Mouse (Mus musculus): ENCODE data around the gene Usp54. TPM values are rescaled to one million over a fixed set of nuclear protein-coding genes. Genes with fewer than 3 reads are reported as not detected.
A peak's percentile ranks its signal among the peaks of the same experiment; 100 is the strongest.

The Usp54 gene
- polyA plus RNA-seq, 1 experiment from 2014 or later, result 16.6 TPM

DNA sequence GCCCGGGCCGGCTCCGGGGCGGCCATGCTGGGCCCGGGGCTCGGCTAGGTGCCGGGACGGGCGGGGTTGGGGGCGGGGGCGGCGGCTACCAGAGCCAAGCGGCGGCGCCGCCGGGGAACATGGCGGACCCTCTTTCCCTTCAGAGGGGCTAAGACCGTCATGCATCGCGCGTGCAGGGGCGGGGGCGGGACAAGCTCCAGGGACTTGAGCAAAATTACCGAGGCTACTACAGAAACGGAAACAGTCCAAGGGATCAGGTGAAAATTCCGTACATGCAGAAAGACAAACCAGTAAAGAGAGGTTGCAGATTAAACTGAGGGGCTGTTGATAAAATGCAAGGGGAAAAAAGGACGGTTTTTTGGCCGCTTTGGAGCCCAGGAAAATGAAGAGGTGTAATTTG, 94.4 kb downstream of the Usp54 start, which contains the start of gene Ppp3cb:
Ppp3cb (minus strand) TSS at position 159 of the 400 bp plus-strand sequence.
- ATAC-seq (ENCODE audit: low FRiP score, low read depth), result peak; percentile 95
- peak within 1 kb of the TSS; percentile 96 for H3K27ac ChIP-seq (replicated peaks)
- WGBS, result 0% methylated on average over 18 of the region's 29 CpGs
- H3K9ac ChIP-seq (replicated peaks), result peak within 1 kb of the TSS; percentile 96
- H3K4me1 ChIP-seq, result peaks cover 10% of the 10 kb centered on the region
- peaks cover 26% of the 10 kb centered on the region for H3K36me3 ChIP-seq
- no peaks in the 10 kb centered on the region for H3K9me3 ChIP-seq
- H3K4me2 ChIP-seq (replicated peaks), result peak within 1 kb of the TSS; percentile 67
- H3K27me3 ChIP-seq, result no peaks in the 10 kb centered on the region
- H3K4me3 ChIP-seq, result peak within 1 kb of the TSS; percentile 90

DNA sequence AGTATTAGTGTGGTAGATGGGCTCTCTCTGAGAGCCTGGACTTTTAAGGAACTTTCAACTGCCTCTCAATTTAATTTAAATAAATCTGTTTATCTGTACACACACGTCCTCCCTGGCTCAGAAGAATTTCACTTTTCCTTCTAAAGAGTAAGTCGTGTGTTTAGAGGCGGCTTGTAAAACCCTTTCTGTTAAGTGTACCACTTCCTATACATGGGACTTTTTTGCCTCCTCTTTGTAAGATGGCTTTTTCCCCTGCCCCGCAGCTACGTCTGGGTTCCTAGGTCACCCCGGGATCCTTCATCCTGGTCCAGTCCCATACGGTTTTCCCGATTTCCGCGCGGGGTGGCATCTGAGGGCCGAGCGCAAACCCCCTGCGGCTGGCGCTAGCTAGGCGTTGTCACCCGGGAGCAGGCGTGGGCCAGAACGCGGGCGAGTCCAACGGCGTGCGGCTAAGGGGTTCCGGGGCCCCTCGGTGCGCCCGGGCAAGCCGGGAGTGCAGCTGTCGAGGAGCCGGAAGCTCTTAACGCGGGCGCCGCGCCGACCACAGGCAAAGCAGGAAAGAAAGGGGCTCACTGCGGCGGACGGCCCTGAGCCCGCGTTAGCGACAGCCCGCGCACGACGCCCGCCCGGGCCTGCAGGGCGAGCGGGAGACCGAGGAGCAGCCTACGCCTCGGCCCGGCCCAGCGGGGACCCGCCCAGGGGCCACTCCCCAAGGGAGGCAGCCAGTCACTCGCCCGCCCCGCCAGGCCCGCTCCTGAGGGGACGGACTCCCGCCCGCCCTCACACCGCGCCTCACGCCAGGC, 95.1 kb downstream of the Usp54 start:
- Histone ChIP-seq H3K9ac (replicated peaks) (peak overlapping the region; percentile 96), H3K36me3 (peaks cover 26% of the 10 kb centered on the region), H3K27me3 (no peaks in the 10 kb centered on the region), H3K4me1 (peaks cover 10% of the 10 kb centered on the region), H3K4me2 (replicated peaks) (peak overlapping the region; percentile 67), H3K4me3 (peak overlapping the region; percentile 90), H3K27ac (replicated peaks) (peak overlapping the region; percentile 96), H3K9me3 (no peaks in the 10 kb centered on the region)
- under 1% methylated on average over 58 of the region's 67 CpGs for WGBS
- peak; percentile 97 for ATAC-seq (ENCODE audit: low FRiP score, low read depth)

DNA sequence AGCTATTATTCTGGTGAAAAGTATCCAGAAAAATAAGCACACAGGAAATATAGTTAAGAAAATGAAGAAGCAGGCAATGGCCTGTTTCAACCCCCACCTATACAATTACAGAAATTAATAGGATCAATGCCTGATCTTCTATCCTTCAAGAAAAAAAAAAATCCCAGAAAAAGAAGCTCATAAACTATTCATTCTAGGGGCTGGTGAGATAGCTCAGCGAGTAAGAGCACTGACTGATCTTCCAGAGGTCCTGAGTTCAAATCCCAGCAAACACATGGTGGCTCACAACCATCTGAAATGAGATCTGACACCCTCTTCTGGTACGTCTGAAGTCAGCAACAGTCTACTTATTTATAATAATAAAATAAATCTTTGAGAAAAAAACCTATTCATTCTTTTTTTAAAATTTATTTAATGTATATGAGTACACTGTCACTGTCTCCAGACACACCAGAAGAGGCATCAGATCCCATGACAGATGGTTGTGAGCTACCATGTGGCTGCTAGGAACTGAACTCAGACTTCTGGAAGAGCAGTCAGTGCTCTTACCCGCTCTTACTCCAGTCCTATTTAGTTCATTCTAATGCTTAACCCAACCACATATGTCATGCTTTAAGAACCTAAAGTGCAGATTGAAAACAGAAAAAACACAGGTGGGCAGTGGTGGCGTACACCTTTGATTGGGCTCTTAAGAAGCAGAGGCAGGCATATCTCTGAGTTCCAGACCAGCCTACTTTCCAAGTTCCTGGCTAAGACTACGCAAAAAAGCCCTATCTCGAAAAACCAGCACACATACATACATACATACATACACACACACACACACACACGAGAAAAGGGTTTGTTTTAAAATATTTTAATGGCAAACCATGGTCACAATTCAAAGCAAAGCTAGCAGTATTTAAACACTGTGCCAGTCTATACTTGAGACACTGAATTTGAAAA, 96.1 kb downstream of the Usp54 start:
- H3K27ac ChIP-seq (replicated peaks), result no peak overlapping the region
- no peak for ATAC-seq (ENCODE audit: low FRiP score, low read depth)
- no peak overlapping the region for H3K9ac ChIP-seq (replicated peaks)

DNA sequence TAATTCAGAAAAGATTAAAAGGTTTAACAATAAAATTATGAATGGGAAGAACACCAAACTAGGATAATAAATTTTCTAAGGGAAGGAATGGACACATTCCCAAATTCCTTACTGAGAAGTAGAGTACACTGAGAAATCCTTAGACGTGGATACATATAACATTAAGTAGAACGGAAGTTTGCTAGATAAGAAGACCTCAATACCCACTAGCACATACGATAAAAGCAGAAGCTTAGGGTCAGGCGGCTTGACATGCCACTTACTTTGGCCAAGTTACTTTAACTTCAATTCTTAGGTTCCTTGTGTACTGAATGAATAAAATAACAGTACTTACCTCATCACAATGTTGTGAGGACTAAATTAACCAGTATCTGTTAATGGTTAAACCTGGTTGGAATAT, 111.2 kb downstream of the Usp54 start:
- H3K4me1 ChIP-seq, result no peaks in the 10 kb centered on the region
- H3K36me3 ChIP-seq, result 0 out of 2 replicates have a peak, but pooled peaks cover 3% of the 10 kb centered on the region
- WGBS, result 91% methylated on average over 4 of the region's 4 CpGs
- H3K9ac ChIP-seq (replicated peaks), result no peak overlapping the region
- H3K27ac ChIP-seq (replicated peaks), result no peak overlapping the region
- H3K9me3 ChIP-seq, result no peaks in the 10 kb centered on the region
- H3K4me2 ChIP-seq (replicated peaks), result no peak overlapping the region
- ATAC-seq (ENCODE audit: low FRiP score, low read depth), result no peak
- no peak overlapping the region for H3K4me3 ChIP-seq
- H3K27me3 ChIP-seq, result no peaks in the 10 kb centered on the region

More for the DNA sequence above, 96.1 kb downstream of the Usp54 start:
- peak overlapping the region; percentile 67 for H3K4me2 ChIP-seq (replicated peaks)
- no peaks in the 10 kb centered on the region for H3K27me3 ChIP-seq
- no peaks in the 10 kb centered on the region for H3K9me3 ChIP-seq
- peak overlapping the region; percentile 90 for H3K4me3 ChIP-seq
- 83% methylated on average over 7 of the region's 7 CpGs for WGBS
- peaks cover 10% of the 10 kb centered on the region for H3K4me1 ChIP-seq
- H3K36me3 ChIP-seq, result peaks cover 18% of the 10 kb centered on the region

DNA sequence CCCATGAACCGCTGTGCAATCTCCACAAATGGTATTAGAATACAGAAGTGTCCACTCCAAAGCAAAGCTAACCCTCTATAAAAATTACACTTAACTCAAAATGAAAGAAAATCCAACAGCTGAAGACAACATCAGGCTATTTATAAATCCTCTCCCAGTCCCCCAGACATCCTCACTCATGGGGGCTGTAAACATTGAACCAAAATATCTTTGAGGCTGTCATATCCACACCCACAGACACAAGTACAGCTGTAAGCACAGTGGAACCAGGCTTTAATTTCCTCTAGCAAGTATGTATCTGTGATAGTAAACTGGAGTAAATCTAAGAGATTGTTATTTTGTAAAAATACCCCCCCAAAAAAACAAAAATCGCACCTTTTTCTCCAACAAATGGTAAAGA, 120.7 kb downstream of the Usp54 start:
- no peak overlapping the region for H3K9ac ChIP-seq (replicated peaks)
- 99% methylated on average over 2 of the region's 2 CpGs for WGBS
- no peak overlapping the region for H3K27ac ChIP-seq (replicated peaks)
- no peaks in the 10 kb centered on the region for H3K27me3 ChIP-seq
- H3K4me3 ChIP-seq, result no peak overlapping the region
- no peak overlapping the region for H3K4me2 ChIP-seq (replicated peaks)
- H3K9me3 ChIP-seq, result no peaks in the 10 kb centered on the region
- H3K4me1 ChIP-seq, result no peaks in the 10 kb centered on the region
- ATAC-seq (ENCODE audit: low FRiP score, low read depth), result no peak
- peaks cover 28% of the 10 kb centered on the region for H3K36me3 ChIP-seq

DNA sequence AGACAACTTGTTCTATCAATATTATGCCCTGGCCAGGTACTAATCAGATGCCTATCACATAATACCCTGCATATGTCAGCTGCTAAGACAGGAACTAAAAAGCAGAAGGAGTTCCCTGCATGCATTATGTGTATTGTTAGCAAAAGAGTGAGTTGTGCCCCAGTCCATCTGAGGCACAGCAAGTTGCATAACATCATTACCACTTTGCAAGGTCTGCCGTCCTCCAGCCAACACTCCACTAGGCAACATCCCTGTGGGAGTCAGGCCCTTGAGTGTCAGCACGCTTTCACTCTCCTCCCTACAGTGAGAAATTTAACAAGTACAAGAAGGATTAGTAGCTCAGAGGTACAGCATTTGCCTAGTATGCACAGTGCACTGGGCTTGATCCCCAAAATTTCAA, 132.4 kb downstream of the Usp54 start:
- Histone ChIP-seq H3K4me3 (no peak overlapping the region), H3K36me3 (peaks cover 13% of the 10 kb centered on the region; the same call in 1 of the 2 replicates), H3K4me2 (replicated peaks) (no peak overlapping the region), H3K27me3 (no peaks in the 10 kb centered on the region), H3K9me3 (no peaks in the 10 kb centered on the region), H3K9ac (replicated peaks) (no peak overlapping the region), H3K4me1 (no peaks in the 10 kb centered on the region), H3K27ac (replicated peaks) (no peak overlapping the region)
- no peak for ATAC-seq (ENCODE audit: low FRiP score, low read depth)
- 79% methylated on average over 2 of the region's 2 CpGs for WGBS

DNA sequence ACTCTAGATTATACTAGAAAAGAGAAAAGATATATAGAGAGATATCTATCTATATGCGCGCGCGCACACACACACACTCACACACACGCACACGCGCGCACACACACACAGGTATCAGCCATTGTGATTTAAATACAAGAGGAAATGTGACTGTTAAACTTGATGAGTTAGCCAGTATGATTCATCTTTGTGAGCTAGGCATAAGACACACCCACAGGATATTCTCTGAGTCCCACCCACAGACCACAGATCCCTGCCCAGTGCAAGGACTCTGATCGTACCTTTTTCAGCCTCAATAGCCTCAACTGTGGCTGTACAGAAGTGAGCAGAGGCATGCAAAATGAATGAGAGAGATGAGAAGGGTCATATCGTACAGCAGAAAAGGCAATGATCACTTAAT, 137.9 kb downstream of the Usp54 start:
- no peaks in the 10 kb centered on the region for H3K27me3 ChIP-seq
- H3K4me2 ChIP-seq (replicated peaks), result no peak overlapping the region
- peaks cover 20% of the 10 kb centered on the region for H3K36me3 ChIP-seq
- no peak overlapping the region for H3K9ac ChIP-seq (replicated peaks)
- no peak overlapping the region for H3K4me3 ChIP-seq
- no peak for ATAC-seq (ENCODE audit: low FRiP score, low read depth)
- no peak overlapping the region for H3K27ac ChIP-seq (replicated peaks)
- WGBS, result 98% methylated on average over 10 of the region's 10 CpGs
- no peaks in the 10 kb centered on the region for H3K4me1 ChIP-seq
- H3K9me3 ChIP-seq, result no peaks in the 10 kb centered on the region

DNA sequence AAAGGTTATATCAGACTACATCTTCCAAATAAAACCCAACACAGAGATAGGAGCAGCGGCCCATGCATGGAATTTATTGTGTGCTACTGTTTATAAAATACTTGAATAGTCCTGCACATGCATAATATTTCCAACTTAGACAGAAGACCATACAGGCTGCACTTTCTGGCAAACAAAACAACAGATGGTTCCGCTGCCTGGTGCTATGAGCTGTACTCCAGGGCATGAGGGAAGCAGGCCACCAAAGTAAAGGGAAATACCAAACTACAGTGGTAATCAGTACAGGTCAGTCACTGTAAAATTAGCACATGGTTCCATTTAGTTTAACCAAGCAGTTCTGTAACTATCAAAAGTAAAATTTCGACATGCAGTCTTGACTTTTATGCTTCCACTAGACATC, 140.9 kb downstream of the Usp54 start:
- no peaks in the 10 kb centered on the region for H3K9me3 ChIP-seq
- H3K27ac ChIP-seq (replicated peaks), result no peak overlapping the region
- 92% methylated on average over 3 of the region's 3 CpGs for WGBS
- no peaks in the 10 kb centered on the region for H3K4me1 ChIP-seq
- peaks cover 35% of the 10 kb centered on the region for H3K36me3 ChIP-seq
- H3K27me3 ChIP-seq, result no peaks in the 10 kb centered on the region
- no peak overlapping the region for H3K9ac ChIP-seq (replicated peaks)
- H3K4me2 ChIP-seq (replicated peaks), result no peak overlapping the region
- no peak overlapping the region for H3K4me3 ChIP-seq
- ATAC-seq (ENCODE audit: low FRiP score, low read depth), result no peak

Small RNAs within 50 kb of the gene (microRNA-seq; reads per million reads assigned to microRNA genes)
- 1.2 reads per million for gene Mir6946

Other genes with a start within 250 kb of the Usp54 start
- 58.8 and 66.6 TPM in 2 replicates for gene Mrps16, start 247.4 kb downstream of the Usp54 start, polyA plus RNA-seq (2016; fragmentation: Nextera tagmentation; extraction: Ambion mirVana)
- 0.34 and 1.4 TPM in 2 replicates for gene Cfap70, start 188.8 kb downstream of the Usp54 start, polyA plus RNA-seq (2016; fragmentation: Nextera tagmentation; extraction: Ambion mirVana)
- gene Anxa7, start 160.9 kb downstream of the Usp54 start, polyA plus RNA-seq (2016; fragmentation: Nextera tagmentation; extraction: Ambion mirVana), result 11.0 and 12.2 TPM in 2 replicates
- 0.84 and 0.89 TPM in 2 replicates for gene Mss51, start 144.2 kb downstream of the Usp54 start, polyA plus RNA-seq (2016; fragmentation: Nextera tagmentation; extraction: Ambion mirVana)
- gene Ppp3cb, start 94.5 kb downstream of the Usp54 start, polyA plus RNA-seq (2016; fragmentation: Nextera tagmentation; extraction: Ambion mirVana), result 66.2 and 68.8 TPM in 2 replicates
- 0.14 TPM in 1 of 2 replicates, not detected in the other for gene Myoz1, start 15.5 kb upstream of the Usp54 start, polyA plus RNA-seq (2016; fragmentation: Nextera tagmentation; extraction: Ambion mirVana)
- 0.24 and 0.43 TPM in 2 replicates for gene Synpo2l, start 27.3 kb upstream of the Usp54 start, polyA plus RNA-seq (2016; fragmentation: Nextera tagmentation; extraction: Ambion mirVana)
- gene Sec24c, start 33.2 kb upstream of the Usp54 start, polyA plus RNA-seq (2016; fragmentation: Nextera tagmentation; extraction: Ambion mirVana), result 97.5 and 99.5 TPM in 2 replicates
- gene Fut11, start 53.9 kb upstream of the Usp54 start, polyA plus RNA-seq (2016; fragmentation: Nextera tagmentation; extraction: Ambion mirVana), result 26.8 and 27.0 TPM in 2 replicates
- gene Chchd1, start 61.9 kb upstream of the Usp54 start, polyA plus RNA-seq (2016; fragmentation: Nextera tagmentation; extraction: Ambion mirVana), result 225 and 253 TPM in 2 replicates
- gene Zswim8, start 66.5 kb upstream of the Usp54 start, polyA plus RNA-seq (2016; fragmentation: Nextera tagmentation; extraction: Ambion mirVana), result 47.6 and 48.9 TPM in 2 replicates
- gene Ndst2, start 93.5 kb upstream of the Usp54 start, polyA plus RNA-seq (2016; fragmentation: Nextera tagmentation; extraction: Ambion mirVana), result 25.0 and 29.8 TPM in 2 replicates
- 56.8 and 57.1 TPM in 2 replicates for gene Camk2g, start 153.0 kb upstream of the Usp54 start, polyA plus RNA-seq (2016; fragmentation: Nextera tagmentation; extraction: Ambion mirVana)
- 0.29 and 0.34 TPM in 2 replicates for gene Plau, start 195.6 kb upstream of the Usp54 start, polyA plus RNA-seq (2016; fragmentation: Nextera tagmentation; extraction: Ambion mirVana)